Mouse (Mus musculus): ENCODE data around the gene Hvcn1. TPM values are rescaled to one million over a fixed set of nuclear protein-coding genes. Genes with fewer than 3 reads are reported as not detected.
"Not testable (repeated sequence)": the region's sequence is repeated elsewhere in the genome, so short reads cannot be mapped to it uniquely, and the experiment has no call there.

Gene Hvcn1
- polyA plus RNA-seq, 1 experiment from 2014 or later: 6.1 TPM

GRCm38 (mm10) chr5:122168344-122169069, 38.1 kb upstream of the Hvcn1 start:
- no peak overlapping the region for H3K27ac ChIP-seq (ENCODE audit: low read depth, low read length)
- H3K4me2 ChIP-seq (replicated peaks; ENCODE audit: low read depth, low read length): no peak overlapping the region
- DNase-seq (ENCODE audit: low spot score) (no peak), ATAC-seq (ENCODE audit: low FRiP score) (no peak)
- peaks cover 32% of the 10 kb centered on the region for H3K36me3 ChIP-seq (ENCODE audit: control insufficient read depth, insufficient read depth, low read length)
- no peaks in the 10 kb centered on the region for H3K27me3 ChIP-seq (ENCODE audit: control insufficient read depth, insufficient read depth, low read length)
- no peaks in the 10 kb centered on the region for H3K9me3 ChIP-seq (ENCODE audit: control insufficient read depth, low read length)
- WGBS: 97% methylated on average over 14 of the region's 14 CpGs
- no peak overlapping the region for H3K9ac ChIP-seq (ENCODE audit: low read depth, low read length)
- no peaks in the 10 kb centered on the region; the same call in 1 of the 2 replicates for H3K4me1 ChIP-seq (replicated peaks; ENCODE audit: control insufficient read depth, insufficient read depth, low read length)
- H3K4me3 ChIP-seq (ENCODE audit: low read depth, low read length): no peak overlapping the region

DNA sequence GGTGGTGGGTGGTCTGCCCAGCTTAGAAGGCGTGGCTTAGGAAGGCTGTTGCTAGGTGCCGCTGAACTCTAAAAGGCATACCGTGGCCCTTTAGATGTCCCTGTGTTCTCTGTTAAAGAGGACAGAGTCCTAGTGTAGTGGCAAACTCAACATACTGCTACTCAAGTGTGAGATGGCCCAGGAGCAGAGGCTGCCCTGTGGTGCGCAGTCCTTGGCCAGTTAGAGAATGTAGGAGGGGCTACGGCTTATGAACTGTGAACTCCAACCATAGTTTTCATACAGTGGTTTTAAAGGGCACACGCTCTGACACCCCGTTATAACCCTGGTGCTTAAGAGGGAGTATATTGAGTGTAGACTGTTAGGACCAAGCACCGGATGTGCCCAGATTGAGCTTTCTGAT, 35.5 kb upstream of the Hvcn1 start:
- H3K9me3 ChIP-seq (ENCODE audit: control insufficient read depth, low read length): no peaks in the 10 kb centered on the region
- no peak overlapping the region for H3K27ac ChIP-seq (ENCODE audit: low read depth, low read length)
- no peaks in the 10 kb centered on the region for H3K27me3 ChIP-seq (ENCODE audit: control insufficient read depth, insufficient read depth, low read length)
- no peak for ATAC-seq (ENCODE audit: low FRiP score)
- H3K4me1 ChIP-seq (replicated peaks; ENCODE audit: control insufficient read depth, insufficient read depth, low read length): no peaks in the 10 kb centered on the region
- H3K4me2 ChIP-seq (replicated peaks; ENCODE audit: low read depth, low read length): no peak overlapping the region
- WGBS: 92% methylated on average over 8 of the region's 8 CpGs
- DNase-seq (ENCODE audit: low spot score): no peak
- H3K36me3 ChIP-seq (ENCODE audit: control insufficient read depth, insufficient read depth, low read length): peaks cover 41% of the 10 kb centered on the region
- H3K4me3 ChIP-seq (ENCODE audit: low read depth, low read length): no peak overlapping the region
- H3K9ac ChIP-seq (ENCODE audit: low read depth, low read length): no peak overlapping the region

- Histone ChIP-seq H3K27ac (ENCODE audit: low read depth, low read length) (no peak overlapping the region), H3K4me1 (replicated peaks; ENCODE audit: control insufficient read depth, insufficient read depth, low read length) (no peaks in the 10 kb centered on the region), H3K4me2 (replicated peaks; ENCODE audit: low read depth, low read length) (no peak overlapping the region), H3K27me3 (ENCODE audit: control insufficient read depth, insufficient read depth, low read length) (no peaks in the 10 kb centered on the region), H3K36me3 (ENCODE audit: control insufficient read depth, insufficient read depth, low read length) (peaks cover 31% of the 10 kb centered on the region), H3K9me3 (ENCODE audit: control insufficient read depth, low read length) (no peaks in the 10 kb centered on the region), H3K9ac (ENCODE audit: low read depth, low read length) (no peak overlapping the region), H3K4me3 (ENCODE audit: low read depth, low read length) (no peak overlapping the region)
- ATAC-seq (ENCODE audit: low FRiP score) (no peak), DNase-seq (ENCODE audit: low spot score) (no peak)
- WGBS: 78% methylated on average over 2 of the region's 2 CpGs
Observed at GRCm38 (mm10) chr5:122175402-122175801, 31.2 kb upstream of the Hvcn1 start.

DNA sequence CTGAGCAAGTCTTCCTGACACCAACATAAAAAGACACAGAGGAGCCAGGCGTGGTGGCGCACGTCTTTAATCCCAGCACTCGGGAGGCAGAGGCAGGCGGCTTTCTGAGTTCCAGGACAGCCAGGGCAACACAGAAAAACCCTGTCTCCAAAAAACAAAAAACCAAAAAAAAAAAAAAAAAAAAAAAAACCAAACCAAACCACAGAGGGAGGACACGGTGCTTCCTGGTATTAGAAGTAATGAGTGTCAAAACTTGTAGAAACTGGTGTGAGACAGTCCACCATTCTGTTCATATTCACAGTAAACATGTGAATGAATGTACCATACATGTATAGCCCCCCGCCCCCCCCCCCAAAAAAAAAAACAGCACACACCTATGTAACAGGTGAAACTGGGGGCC, 30.6 kb upstream of the Hvcn1 start:
- no peak for DNase-seq (ENCODE audit: low spot score)
- H3K4me1 ChIP-seq (replicated peaks; ENCODE audit: control insufficient read depth, insufficient read depth, low read length): no peaks in the 10 kb centered on the region
- no peaks in the 10 kb centered on the region for H3K9me3 ChIP-seq (ENCODE audit: control insufficient read depth, low read length)
- no peak overlapping the region for H3K4me3 ChIP-seq (ENCODE audit: low read depth, low read length)
- ATAC-seq (ENCODE audit: low FRiP score): no peak
- no peak overlapping the region for H3K4me2 ChIP-seq (replicated peaks; ENCODE audit: low read depth, low read length)
- no peaks in the 10 kb centered on the region for H3K27me3 ChIP-seq (ENCODE audit: control insufficient read depth, insufficient read depth, low read length)
- no peak overlapping the region for H3K27ac ChIP-seq (ENCODE audit: low read depth, low read length)
- 92% methylated on average over 7 of the region's 7 CpGs for WGBS
- H3K9ac ChIP-seq (ENCODE audit: low read depth, low read length): no peak overlapping the region
- H3K36me3 ChIP-seq (ENCODE audit: control insufficient read depth, insufficient read depth, low read length): peaks cover 25% of the 10 kb centered on the region

DNA sequence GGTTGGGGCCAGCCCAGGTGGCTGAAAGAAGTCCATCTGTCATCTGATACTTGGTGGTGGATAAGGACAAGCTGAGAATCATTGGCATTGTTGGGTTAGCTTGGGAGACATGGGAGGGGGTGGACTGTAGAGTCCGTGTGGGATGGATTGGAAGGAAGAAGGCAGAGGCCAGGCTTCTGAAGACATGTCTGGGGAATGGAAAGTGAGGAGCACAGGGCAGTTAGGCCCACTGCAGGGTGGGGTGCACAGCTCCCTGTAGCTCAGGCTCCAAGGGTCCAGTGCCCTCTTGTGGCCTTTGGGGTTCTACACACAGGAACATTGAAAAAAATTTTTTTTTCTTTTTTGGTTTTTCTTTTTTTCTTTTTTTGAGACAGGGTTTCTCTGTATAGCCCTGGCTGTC, 30.2 kb upstream of the Hvcn1 start:
- WGBS: 58% methylated on average over 1 of the region's 1 CpGs
- H3K4me3 ChIP-seq (ENCODE audit: low read depth, low read length): no peak overlapping the region
- peaks cover 22% of the 10 kb centered on the region for H3K36me3 ChIP-seq (ENCODE audit: control insufficient read depth, insufficient read depth, low read length)
- H3K9ac ChIP-seq (ENCODE audit: low read depth, low read length): no peak overlapping the region
- no peak for ATAC-seq (ENCODE audit: low FRiP score)
- no peaks in the 10 kb centered on the region for H3K27me3 ChIP-seq (ENCODE audit: control insufficient read depth, insufficient read depth, low read length)
- no peaks in the 10 kb centered on the region for H3K4me1 ChIP-seq (replicated peaks; ENCODE audit: control insufficient read depth, insufficient read depth, low read length)
- H3K4me2 ChIP-seq (replicated peaks; ENCODE audit: low read depth, low read length): no peak overlapping the region
- no peak overlapping the region for H3K27ac ChIP-seq (ENCODE audit: low read depth, low read length)
- H3K9me3 ChIP-seq (ENCODE audit: control insufficient read depth, low read length): no peaks in the 10 kb centered on the region
- DNase-seq (ENCODE audit: low spot score): peak; percentile 53

- H3K9ac ChIP-seq (ENCODE audit: low read depth, low read length): no peak overlapping the region
- no peaks in the 10 kb centered on the region for H3K9me3 ChIP-seq (ENCODE audit: control insufficient read depth, low read length)
- WGBS: 67% methylated on average over 6 of the region's 6 CpGs
- H3K27ac ChIP-seq (ENCODE audit: low read depth, low read length): no peak overlapping the region
- H3K4me1 ChIP-seq (replicated peaks; ENCODE audit: control insufficient read depth, insufficient read depth, low read length): no peaks in the 10 kb centered on the region
- 0 out of 2 replicates have a peak, but pooled peaks cover 7% of the 10 kb centered on the region for H3K36me3 ChIP-seq (ENCODE audit: control insufficient read depth, insufficient read depth, low read length)
- ATAC-seq (ENCODE audit: low FRiP score): no peak
- DNase-seq (ENCODE audit: low spot score): no peak
- H3K27me3 ChIP-seq (ENCODE audit: control insufficient read depth, insufficient read depth, low read length): no peaks in the 10 kb centered on the region
- no peak overlapping the region for H3K4me2 ChIP-seq (replicated peaks; ENCODE audit: low read depth, low read length)
- no peak overlapping the region for H3K4me3 ChIP-seq (ENCODE audit: low read depth, low read length)
Observed at GRCm38 (mm10) chr5:122179665-122180064, 26.9 kb upstream of the Hvcn1 start.

DNA sequence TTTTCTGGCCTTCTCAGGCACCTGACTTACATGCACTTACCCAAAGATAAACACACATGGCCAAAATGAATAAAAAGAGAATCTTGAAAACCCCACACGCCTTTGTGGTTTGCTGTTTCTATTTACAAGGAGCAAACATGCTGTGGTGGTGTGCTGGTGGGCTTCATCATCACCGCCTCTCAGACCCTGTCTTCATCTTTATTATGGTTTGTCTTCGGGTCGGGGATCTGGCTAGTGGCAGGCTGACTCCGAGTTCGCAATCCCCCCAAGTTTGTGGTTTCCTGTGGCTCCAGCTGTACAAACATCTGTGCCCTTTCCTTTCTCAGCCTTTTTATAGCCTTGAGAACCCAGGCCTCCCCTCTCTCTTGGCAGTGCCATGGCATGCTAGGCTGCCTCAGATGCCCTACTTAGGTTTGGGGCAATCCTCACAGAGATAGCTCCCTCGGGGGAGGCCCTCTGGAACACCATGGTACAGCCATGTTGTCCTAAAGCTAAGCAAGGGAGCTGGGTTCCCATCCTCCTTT, 22.3 kb upstream of the Hvcn1 start:
- ATAC-seq (ENCODE audit: low FRiP score) (no peak), DNase-seq (ENCODE audit: low spot score) (no peak)
- no peak overlapping the region for H3K4me3 ChIP-seq (ENCODE audit: low read depth, low read length)
- 85% methylated on average over 7 of the region's 7 CpGs for WGBS
- H3K4me1 ChIP-seq (replicated peaks; ENCODE audit: control insufficient read depth, insufficient read depth, low read length): no peaks in the 10 kb centered on the region
- no peaks in the 10 kb centered on the region for H3K27me3 ChIP-seq (ENCODE audit: control insufficient read depth, insufficient read depth, low read length)
- H3K4me2 ChIP-seq (replicated peaks; ENCODE audit: low read depth, low read length): no peak overlapping the region
- H3K27ac ChIP-seq (ENCODE audit: low read depth, low read length): no peak overlapping the region
- H3K9ac ChIP-seq (ENCODE audit: low read depth, low read length): no peak overlapping the region
- H3K9me3 ChIP-seq (ENCODE audit: control insufficient read depth, low read length): no peaks in the 10 kb centered on the region
- H3K36me3 ChIP-seq (ENCODE audit: control insufficient read depth, insufficient read depth, low read length): no peaks in the 10 kb centered on the region

DNA sequence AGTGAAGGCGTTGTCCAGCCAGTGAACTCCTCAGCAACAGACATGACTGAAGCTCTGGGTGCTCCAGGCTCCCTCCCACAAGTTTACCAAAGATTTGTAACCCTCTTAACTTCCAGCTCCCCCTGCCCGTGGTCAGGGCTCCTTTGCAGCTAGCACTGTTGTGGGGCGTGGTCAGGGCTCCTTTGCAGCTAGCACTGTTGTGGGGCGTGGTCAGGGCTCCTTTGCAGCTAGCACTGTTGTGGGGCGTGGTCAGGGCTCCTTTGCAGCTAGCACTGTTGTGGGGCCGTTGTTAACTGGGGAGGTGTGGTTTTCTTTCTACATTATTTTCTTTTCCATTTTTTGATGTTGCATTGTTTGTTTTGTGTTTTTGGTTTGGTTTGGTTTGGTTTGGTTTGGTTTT, 21.7 kb upstream of the Hvcn1 start:
- H3K36me3 ChIP-seq (ENCODE audit: control insufficient read depth, insufficient read depth, low read length); H3K27me3 ChIP-seq (ENCODE audit: control insufficient read depth, insufficient read depth, low read length); H3K9ac ChIP-seq (ENCODE audit: low read depth, low read length); H3K4me1 ChIP-seq (replicated peaks; ENCODE audit: control insufficient read depth, insufficient read depth, low read length); H3K4me2 ChIP-seq (replicated peaks; ENCODE audit: low read depth, low read length); ATAC-seq (ENCODE audit: low FRiP score); DNase-seq (ENCODE audit: low spot score); H3K4me3 ChIP-seq (ENCODE audit: low read depth, low read length); H3K27ac ChIP-seq (ENCODE audit: low read depth, low read length); H3K9me3 ChIP-seq (ENCODE audit: control insufficient read depth, low read length): not testable (repeated sequence)
- 89% methylated on average over 6 of the region's 6 CpGs for WGBS

- H3K9ac ChIP-seq (ENCODE audit: low read depth, low read length): no peak overlapping the region
- no peak overlapping the region for H3K4me3 ChIP-seq (ENCODE audit: low read depth, low read length)
- no peak overlapping the region for H3K27ac ChIP-seq (ENCODE audit: low read depth, low read length)
- no peaks in the 10 kb centered on the region for H3K9me3 ChIP-seq (ENCODE audit: control insufficient read depth, low read length)
- no peaks in the 10 kb centered on the region for H3K27me3 ChIP-seq (ENCODE audit: control insufficient read depth, insufficient read depth, low read length)
- no peaks in the 10 kb centered on the region for H3K4me1 ChIP-seq (replicated peaks; ENCODE audit: control insufficient read depth, insufficient read depth, low read length)
- ATAC-seq (ENCODE audit: low FRiP score) (no peak), DNase-seq (ENCODE audit: low spot score) (no peak)
- H3K4me2 ChIP-seq (replicated peaks; ENCODE audit: low read depth, low read length): no peak overlapping the region
- WGBS: 58% methylated on average over 3 of the region's 3 CpGs
- H3K36me3 ChIP-seq (ENCODE audit: control insufficient read depth, insufficient read depth, low read length): no peaks in the 10 kb centered on the region
Observed at GRCm38 (mm10) chr5:122189115-122189514, 17.5 kb upstream of the Hvcn1 start.

Measured in hindbrain, embryonic 11.5 days (tissue).